Mouse (Mus musculus) cerebellum, adult 9-11 months (tissue): ENCODE measurements around the gene Afmid.
"Not testable (repeated sequence)": the region's sequence is repeated elsewhere in the genome, so short reads cannot be mapped to it uniquely, and the experiment has no call there.

Experiments used
- DNase-seq: peaks from one replicate; pipeline ENCODE4 v3.0.0; 2022

Gene Afmid

GRCm38 (mm10) chr11:117826916-117827315 is 1.2 kb downstream of the Afmid start:
- no peak for DNase-seq

GRCm38 (mm10) chr11:117827386-117827785 is 1.7 kb downstream of the Afmid start:
- DNase-seq, result no peak

GRCm38 (mm10) chr11:117828149-117828887 is 2.6 kb downstream of the Afmid start:
- DNase-seq, result no peak

- DNase-seq, result no peak
These were observed 3.3 kb downstream of the Afmid start for GRCm38 (mm10) chr11:117828888-117829604.

DNA sequence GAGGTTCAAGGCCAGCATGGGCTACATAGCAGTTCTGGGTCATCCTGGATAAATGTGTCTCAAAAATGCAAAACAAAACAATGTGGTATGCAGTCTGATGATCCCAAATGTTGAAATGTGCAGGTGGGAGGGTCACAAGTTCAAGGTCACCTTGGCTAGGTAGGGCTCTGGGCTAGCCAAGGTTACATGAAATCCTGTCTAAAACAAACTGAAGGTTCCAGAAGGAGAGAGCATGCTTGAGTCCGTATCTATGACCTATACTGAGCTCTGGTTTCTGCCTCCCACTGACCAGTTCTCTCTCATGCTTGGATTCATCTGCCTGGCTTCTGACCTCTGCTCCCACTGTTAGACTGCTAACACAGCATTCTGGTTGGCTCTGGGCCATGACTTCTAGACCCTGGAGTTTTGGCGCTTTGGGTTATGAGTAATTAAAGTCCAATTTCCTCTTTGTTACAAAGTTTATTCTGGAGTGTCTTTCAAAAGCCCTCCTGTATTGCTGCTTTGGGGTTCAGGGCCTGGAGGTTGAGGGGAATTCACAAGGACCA is 4.0 kb downstream of the Afmid start:
- DNase-seq, result no peak

- no peak for DNase-seq
These were observed 4.7 kb downstream of the Afmid start for GRCm38 (mm10) chr11:117830401-117830800.

DNA sequence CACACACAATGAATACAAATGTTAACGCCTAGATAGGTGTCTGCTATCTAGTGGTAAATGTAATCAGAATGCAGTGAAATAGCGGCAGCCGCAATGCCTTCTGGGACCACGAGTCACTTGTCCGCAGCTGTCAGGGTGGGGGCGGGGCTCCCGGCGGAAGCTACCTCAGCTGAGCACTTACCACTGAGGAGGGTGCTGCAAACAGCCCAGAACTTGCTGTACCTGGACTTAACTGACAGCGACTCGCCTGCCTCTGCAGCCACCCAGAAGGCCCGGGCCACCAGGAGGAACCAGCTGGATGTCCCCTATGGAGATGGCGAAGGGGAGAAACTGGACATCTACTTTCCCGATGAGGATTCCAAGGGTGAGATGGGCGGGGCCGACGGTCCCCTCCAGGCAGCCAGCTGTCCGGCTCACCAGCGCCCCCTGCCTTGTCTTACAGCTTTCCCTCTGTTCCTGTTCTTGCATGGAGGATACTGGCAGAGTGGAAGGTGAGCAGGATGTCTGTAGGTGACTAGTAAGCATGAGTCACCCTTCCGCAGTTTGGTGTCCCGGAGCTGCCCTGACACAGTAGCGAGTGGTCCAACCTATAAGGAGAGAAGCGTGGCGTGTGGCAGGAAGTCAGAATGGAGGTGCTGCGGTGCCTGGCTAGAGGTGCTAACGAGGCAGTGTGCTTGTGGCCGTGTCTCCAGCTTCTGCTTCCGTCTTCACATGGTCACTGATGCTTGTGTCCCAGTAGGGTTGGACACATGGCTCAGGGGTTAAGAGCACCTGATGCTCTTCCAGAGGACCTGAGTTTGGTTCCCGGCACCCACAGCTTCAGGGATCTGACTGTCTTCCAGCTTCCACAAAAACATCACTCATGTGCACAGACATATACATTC is 6.6 kb downstream of the Afmid start:
- peak; percentile 31 for DNase-seq

DNA sequence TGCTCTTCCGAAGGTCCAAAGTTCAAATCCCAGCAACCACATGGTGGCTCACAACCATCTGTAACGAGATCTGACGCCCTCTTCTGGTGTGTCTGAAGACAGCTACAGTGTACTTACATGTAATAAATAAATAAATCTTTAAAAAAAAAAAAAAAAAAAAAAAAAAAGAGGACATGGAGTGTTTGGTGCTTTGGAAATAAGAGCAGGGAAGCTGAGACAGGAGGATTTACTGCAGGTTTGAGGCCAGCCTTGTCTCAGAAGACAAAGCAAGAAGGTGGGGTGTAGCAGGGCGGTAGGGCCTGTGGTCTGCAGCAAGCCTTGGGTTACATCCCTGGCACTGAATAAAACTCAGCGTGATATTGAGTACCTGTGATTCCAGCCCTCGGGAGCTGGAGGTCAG is 7.8 kb downstream of the Afmid start:
- not testable (repeated sequence) for DNase-seq

DNA sequence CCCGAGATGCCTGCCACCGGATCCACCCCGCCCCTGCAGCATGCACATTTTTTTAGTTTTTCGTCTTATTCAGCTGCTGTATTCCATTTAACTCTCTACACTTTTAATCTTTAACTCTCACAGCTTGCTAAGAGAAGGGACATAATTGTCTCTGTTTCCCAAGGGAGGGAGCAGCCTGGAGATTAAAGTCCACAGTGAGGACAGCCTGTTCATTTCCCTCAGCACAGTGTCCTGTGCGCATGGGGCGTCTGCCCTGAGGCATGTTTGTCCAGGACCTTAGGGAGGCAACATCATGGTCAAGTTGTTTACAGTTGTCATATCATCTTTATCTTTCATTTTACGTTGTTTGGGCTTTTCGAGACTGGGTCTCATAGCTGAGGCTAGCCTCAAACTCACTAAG is 8.4 kb downstream of the Afmid start:
- no peak for DNase-seq

- no peak for DNase-seq
These were observed 10.6 kb downstream of the Afmid start for GRCm38 (mm10) chr11:117836306-117836705.

DNA sequence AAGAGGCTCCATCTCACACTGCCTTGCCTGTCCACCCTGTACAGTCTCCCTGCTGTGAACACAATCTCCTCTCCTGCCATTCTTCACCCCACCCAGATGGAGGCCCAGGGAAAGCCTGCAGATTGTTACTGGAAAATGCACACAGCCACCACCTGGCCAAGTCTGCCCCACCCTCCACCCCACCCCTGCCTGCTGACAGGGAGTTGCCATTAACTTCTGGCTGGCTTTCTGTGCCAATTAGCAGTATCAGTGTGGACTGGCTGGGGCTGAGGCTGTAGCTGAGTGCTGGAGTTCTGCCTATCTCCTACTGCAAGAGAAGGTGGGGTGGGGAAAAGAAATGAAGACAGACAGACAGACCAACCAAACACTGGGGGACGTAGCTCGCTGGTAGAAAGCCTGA is 12.8 kb downstream of the Afmid start:
- no peak for DNase-seq

DNA sequence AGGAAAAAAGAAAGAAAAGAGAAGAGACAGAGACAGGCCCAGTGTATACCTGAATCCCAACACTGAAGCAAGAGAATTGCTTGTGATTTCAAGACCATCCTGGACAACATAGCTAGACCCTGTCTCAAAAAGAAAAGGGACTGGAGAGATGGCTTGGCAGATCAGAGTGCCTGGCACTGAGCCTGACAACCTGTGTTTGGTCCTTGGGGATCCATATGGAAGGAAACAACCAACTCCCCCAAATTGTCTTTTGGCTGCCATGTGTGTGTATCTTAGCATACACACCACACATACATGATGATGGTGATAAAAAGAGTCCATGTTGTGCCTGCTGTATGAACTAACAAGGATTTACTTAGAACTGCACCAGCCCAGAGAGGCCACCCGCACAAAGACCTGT is 13.3 kb downstream of the Afmid start:
- no peak for DNase-seq

- DNase-seq, result no peak
These were observed 15.2 kb downstream of the Afmid start for GRCm38 (mm10) chr11:117840910-117841309.

GRCm38 (mm10) chr11:117843434-117843833 is 17.7 kb downstream of the Afmid start:
- no peak for DNase-seq

DNA sequence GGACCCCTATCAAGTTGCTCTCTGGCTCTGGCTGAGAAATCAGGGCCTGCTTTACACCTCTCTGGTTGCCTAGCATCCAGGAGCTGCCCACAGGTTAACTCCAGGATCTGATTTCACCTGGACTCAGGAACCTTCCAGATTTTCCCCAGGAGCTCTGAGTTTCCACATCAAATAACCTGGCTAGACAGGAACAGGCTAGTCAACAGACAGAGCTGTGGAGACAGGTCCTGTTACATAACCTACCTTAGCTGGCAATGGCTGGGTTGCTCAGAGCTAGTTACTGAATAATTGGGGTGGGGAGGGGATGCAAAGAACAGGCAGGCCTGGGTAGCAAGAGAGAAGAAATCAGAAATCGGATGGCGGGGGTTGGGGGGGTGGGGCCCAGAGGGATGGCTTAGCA is 19.3 kb downstream of the Afmid start:
- no peak for DNase-seq

DNA sequence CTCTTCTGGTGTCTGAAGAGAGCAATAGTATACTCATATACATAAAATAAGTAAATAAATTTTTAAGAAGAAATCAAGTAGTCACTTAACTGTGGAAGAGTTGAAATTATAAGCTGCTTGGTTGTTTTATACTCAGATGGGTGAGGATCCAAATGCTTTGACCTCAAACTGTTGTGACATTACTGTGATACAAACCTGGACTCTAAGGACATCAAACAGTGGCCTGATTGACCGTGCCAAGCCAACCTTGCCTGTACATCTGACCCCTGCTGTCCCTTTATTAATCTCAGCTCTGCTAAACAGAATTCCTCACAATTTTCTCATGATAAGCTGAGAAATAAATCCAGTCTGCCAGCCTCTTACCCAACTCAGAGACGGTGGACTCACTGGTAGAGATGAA is 19.9 kb downstream of the Afmid start:
- DNase-seq, result no peak

- no peak for DNase-seq
These were observed 20.9 kb downstream of the Afmid start for GRCm38 (mm10) chr11:117846640-117847039.

DNA sequence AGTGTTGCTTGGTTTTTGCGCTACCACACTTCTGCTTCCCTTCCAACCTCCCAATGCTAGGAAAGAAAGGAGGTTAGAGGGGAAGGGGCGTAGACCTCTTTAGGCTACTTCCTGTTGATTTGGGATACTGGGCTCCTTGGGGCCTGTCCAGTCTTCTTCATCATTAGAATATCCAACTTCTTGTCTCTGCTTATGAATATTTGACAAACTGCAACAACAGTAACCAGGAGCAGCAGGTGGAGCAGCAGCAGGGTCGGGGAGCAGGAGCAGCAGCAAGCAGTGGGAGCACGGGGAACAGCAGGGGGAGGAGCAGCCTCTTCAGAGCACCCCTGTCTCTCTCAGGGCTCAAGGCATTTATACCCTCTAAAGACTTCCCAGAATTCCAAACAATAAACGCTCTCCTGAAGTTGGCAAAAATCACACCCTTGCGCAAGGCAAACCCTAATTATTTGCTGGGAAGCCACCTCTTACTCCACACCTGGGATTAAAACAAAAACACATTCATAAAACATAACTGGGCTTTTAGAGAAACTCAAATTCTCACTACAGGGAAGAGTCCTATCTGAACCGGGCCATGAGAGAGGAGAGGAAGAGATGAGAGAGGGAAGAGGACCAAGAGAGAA is 22.0 kb downstream of the Afmid start:
- DNase-seq, result no peak

DNA sequence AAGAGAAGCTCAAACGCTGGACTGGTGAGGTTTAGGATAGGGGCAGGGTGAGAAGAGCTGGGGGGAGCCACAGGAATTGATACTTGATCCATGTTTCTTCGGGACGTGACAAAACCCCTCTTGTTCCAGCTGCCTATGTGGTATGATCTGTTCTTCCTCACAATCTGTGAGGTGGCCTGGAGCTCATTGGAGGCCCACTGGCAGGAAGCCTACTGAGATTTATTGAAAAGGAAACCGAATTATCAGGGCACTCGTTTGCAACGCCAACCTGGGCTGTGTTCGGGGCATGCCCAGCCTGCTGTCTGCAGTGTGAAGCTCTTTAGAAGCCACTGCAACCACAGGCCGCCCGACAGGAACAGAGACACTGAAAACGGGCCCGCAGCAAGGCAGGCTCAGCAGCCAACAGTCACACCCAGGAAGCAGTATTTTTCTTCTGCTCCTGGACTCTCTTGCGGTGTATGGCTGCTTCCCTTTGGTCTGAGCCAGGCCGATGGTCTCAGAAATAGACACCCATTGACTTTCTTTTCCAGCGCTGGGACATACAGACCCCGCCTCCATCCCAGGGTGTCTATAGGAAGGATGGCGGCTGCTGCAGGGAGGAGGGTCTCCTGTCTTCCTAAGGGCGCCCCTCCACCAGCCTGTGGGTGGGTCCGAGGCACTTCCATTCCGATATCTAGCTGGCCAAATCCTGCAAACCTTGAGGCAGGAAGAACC is 22.7 kb downstream of the Afmid start:
- no peak for DNase-seq

DNA sequence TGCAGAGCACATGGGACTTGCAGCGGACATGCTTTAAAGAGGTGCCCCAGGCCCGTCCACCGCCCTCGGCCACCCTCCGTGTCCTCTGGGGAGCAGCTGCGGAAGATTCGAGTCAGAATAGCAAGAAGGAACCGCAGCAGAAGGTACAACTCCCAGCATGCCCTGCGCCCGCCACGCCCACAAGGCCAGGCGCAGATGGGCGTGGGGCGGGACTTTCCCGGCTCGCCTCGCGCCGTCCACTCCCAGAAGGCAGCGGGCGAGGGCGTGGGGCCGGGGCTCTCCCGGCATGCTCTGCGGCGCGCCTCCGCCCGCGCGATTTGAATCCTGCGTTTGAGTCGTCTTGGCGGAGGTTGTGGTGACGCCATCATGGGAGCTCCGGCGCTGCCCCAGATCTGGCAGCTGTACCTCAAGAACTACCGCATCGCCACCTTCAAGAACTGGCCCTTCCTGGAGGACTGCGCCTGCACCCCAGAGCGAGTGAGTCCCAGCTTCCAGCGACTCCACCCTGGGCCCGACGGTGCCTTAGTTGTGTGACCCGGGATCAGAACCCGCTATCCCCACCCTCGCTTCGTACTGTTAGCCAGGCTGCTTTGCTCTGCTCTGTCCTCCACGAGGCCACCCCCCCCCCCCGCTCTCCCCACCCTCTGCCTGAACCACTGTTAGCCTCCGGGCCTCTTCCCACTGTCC is 23.4 kb downstream of the Afmid start, which contains the start of gene Birc5:
Gene Birc5, plus strand, starts transcription at position 267 of the 687 bp plus-strand sequence.
- DNase-seq, result peak; percentile 95

- no peak for DNase-seq
These were observed 27.2 kb downstream of the Afmid start for GRCm38 (mm10) chr11:117852875-117853274.
